Mouse (Mus musculus): ENCODE results near the gene Rapgef4. TPM values are rescaled to one million over a fixed set of nuclear protein-coding genes. Genes with fewer than 3 reads are reported as not detected.

Gene Rapgef4
- 100 to 1,000 TPM; 152 to 156 TPM for total RNA-seq (2021)
- long read RNA-seq, partial matches to known transcripts = 1 of 15 reads
- long read RNA-seq, other reads (novel, unspliced or antisense) = 11 of 15 reads

DNA sequence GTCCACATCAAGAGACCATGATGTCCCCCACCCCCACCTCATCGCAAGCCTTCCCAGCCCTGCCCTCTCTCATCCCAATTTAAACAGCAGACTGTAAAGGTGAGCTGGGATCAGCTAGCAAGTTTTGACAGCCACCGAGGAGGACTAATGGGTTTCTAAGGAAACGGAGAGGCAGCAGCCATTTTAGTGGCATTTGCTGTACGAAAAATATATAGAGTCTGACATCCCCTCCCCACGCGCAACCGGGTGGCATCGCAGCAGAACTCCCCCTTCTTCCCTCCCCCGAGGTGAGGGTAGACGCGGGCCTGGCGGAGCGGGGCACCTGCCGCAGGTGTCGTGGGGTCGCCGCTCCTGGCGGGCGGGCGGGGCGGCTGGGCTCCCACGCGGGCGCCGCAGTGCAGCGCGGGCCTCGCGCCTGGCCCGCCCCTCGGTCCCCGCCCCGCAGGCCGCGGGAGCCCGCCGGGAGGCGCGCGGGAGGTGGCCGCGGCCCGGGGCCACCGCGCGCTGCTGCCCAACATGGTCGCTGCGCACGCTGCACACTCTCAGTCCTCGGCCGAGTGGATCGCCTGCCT, at the start of gene Rapgef4:
Rapgef4 (plus strand) TSS at position 470 of the 572 bp plus-strand sequence.
- peak in 1 of 2 experiments; percentile 58 for DNase-seq (ENCODE audit: low spot score in 2 of 2)

DNA sequence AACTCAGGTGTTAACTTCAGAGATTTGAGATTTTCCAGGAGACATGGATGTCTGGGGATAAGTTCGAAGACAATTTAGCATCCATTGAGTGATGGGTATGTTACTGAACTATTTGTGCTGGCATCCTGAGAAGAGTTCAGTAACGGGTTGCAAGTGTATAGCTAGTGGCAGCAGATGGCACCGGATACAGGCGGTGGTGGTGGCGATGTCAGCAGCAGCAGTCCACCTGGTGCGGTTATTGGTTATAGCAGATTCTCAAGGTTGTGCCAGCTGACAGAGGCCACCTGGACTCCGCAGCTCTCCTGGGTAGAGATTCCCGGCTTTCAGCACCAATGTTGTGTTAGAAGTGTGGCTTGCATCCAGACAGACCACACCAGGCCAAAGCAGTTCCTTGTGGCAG, 47.0 kb upstream of the Rapgef4 start:
- no peak for DNase-seq (ENCODE audit: low spot score in 2 of 2)

- no peak for DNase-seq (ENCODE audit: low spot score in 2 of 2)
These were observed 44.3 kb upstream of the Rapgef4 start for GRCm38 (mm10) chr2:71936711-71937110.

DNA sequence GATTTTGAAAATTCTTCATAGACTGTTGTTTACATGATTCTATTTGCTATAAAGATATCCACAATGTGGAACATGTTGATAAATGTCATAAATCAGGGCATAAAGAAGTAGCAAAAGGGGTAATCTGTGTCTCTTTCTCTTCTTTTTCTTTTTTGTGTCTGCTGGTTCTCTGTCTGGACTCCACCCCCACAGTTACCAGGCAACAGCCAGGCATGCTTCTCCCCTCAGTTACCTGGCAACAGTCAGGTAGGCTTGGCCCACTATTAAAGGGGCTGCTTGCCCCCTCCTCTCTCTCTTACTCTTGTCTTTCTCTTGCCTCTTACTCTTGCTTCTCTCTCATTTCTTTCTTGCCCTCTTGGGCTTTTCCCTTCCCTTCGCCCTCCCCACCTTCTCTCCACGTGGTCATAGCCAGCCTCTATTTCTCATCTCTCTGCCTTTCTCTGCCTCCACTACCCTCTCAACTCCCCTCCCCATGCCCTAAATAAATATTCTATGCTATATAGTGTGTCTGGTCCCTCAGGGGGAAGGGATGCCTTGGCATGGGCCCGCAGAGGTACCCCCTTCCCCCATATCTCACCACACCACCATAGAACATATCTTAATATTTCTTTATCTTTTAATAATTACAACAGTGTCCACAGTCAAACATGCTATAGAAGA, 43.3 kb upstream of the Rapgef4 start:
- no peak for DNase-seq (ENCODE audit: low spot score in 2 of 2)

DNA sequence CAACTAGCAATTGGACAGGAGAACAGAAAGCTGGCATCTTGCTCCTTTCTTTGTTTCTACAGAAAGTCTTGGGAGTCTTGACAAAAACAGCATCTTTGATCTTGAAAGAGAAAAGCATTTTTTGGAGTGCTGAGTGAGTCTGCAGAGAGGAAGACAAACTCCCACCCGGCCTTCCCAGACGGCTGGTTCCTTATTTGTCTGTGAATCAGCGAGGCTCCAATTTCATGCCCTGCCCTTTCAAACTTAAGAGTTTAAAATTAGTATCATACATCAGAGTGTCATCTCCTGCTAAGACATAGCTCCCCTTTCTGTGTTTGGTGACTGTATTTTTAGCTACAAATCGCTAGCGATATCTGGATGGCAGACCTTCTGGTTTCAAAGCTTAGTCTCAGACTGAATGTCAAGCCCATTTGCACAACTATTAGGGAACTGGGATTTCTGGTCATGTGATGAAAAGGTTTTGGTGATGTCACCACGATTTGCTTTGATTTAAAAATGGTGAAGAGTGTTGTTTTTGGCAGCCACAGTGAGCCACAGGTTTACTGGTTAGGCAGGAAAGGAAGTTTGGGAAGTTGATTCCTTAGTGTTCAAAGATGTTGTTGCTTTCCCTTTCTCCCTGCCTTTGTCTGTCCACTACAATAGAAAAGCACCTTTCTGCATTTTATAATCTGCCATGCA, 42.2 kb upstream of the Rapgef4 start:
- DNase-seq (ENCODE audit: low spot score in 2 of 2) = no peak

GRCm38 (mm10) chr2:71941005-71941720, 39.9 kb upstream of the Rapgef4 start:
- no peak for DNase-seq (ENCODE audit: low spot score in 2 of 2)

DNA sequence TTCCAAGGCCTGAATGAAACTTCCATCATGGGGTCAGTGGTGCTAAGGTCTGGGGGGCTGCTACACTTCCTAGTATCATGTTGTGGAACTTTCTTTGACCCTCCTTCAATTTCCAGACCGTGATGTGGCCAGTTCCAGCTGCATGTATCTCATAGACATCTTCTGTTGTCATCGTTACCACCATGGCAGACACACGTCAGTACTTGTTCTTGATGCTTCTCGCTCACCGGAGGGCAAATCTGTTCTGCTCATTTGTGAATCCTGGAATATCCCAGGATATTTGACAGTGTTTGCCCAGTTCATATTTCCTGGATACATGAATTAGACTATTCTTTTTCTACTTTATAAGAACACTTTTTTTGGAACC, 39.3 kb upstream of the Rapgef4 start:
- DNase-seq (ENCODE audit: low spot score in 2 of 2) = no peak

DNA sequence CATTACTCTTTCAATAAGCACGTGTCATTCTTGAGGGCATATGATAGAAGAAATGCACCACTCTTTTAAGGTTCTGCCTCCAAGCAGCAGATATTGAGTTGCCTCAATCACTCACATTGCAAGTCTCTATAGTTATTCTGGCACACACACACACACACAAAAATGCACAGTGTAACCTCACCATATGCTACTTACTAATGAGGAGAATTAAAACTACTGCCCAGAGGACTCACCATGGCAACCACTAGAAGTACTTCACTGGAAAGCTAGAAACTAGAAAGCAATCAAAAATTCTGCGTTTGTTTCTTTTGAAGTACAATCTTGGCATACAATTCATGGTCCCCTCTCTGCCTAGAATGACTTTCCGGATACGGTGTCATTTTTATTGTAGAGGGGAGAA, 29.8 kb upstream of the Rapgef4 start:
- no peak for DNase-seq (ENCODE audit: low spot score in 2 of 2)

DNA sequence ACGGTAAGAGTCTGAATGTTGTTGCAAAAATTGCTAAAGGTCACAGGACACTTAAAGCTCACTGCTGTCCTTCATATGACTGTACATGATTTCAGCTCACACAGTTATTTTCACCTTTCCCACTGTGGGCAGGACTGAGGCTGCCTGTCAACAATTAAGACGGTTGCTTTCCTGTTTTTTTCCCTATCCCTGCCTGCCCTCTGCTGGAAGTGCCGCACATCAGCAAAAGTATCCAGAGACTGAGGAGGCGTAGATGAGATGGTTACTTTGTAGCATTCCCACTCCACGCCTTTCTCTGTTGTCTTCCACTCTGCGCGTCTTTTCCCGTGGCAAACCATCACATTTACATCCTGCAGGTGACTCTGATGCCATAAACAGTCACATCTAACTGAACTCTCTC, 25.4 kb upstream of the Rapgef4 start:
- peak; percentile 74 to 81 for DNase-seq (ENCODE audit: low spot score in 2 of 2)

GRCm38 (mm10) chr2:71956463-71956862, 24.6 kb upstream of the Rapgef4 start:
- DNase-seq (ENCODE audit: low spot score in 2 of 2) = no peak

DNA sequence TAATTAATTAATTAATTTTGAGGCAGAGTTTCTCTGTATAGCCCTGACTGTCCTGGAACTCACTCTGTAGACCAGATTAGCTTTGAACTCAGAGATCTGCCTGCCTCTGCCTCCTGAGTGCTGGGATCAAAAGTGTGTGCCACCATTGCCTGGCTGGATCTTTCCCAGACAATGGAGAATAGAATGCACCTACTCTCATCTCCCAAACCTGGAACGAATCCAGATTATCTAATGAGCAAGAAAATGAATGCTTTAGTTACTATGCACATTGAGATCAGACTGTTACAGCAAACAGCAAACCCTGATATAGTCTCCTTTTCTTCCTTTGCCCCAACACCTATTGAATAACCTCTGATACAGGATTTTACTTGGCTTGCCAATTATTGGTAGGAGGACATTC, 23.1 kb upstream of the Rapgef4 start:
- no peak for DNase-seq (ENCODE audit: low spot score in 2 of 2)

DNA sequence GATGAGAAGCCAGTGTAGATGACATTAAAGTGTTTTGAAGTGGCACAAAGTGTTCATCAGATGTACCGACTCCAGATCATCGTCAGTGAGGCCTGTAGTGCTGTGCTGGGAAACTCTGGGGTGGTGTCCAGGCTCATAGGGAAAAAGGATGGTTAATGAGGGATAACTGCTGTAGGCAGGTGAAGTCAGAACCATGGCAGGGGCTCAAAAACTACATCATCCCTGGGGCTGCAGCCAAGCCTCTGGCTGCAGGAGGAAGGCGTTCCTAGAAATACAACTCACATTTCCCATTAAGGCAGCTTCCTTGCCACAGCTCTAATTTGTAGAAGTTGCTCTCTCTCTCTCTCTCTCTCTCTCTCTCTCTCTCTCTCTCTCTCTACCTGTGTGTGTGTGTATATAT, 22.6 kb upstream of the Rapgef4 start:
- peak in 1 of 2 experiments; percentile 29 for DNase-seq (ENCODE audit: low spot score in 2 of 2)

DNA sequence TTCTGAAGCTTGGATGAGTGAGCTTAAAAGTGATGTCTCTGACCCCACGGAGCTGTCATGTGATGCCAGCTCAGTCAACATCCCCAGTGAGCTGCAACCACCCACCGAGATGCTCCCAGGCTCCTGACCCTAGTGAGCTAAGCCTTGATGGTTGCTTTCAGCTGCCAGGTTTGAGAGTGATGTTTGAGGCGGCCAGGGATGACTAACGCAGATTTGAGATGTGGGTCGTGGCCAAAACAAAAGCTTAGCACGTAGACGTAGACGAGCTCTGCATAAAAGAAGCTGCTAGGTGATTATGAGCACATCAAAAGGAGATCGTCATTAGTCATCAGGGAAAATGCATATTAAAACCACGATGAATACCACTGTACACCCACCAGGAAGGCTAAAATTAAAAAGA, 16.8 kb upstream of the Rapgef4 start:
- no peak for DNase-seq (ENCODE audit: low spot score in 2 of 2)

GRCm38 (mm10) chr2:71965476-71965875, 15.6 kb upstream of the Rapgef4 start:
- DNase-seq (ENCODE audit: low spot score in 2 of 2) = peak in 1 of 2 experiments; percentile 35

DNA sequence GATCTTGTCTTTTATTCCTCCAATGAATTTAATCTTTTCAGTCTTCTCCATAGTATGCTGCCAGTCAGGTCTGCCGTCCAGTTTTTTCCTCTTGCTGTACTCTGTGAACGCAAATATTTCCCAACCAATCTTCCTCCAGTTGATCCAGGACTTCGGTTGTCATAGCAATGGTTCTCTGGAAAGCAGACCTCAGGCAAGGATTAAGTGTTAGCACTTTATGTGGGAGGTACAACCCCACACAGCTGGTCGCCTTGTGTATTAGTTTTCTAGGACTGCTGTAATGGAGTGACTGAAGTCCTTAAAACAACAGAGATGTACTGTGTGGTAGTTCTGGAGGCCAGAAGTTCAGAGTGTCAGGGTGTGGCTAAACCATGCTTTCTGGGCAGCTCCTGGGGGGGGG, 14.3 kb upstream of the Rapgef4 start:
- no peak for DNase-seq (ENCODE audit: low spot score in 2 of 2)

DNA sequence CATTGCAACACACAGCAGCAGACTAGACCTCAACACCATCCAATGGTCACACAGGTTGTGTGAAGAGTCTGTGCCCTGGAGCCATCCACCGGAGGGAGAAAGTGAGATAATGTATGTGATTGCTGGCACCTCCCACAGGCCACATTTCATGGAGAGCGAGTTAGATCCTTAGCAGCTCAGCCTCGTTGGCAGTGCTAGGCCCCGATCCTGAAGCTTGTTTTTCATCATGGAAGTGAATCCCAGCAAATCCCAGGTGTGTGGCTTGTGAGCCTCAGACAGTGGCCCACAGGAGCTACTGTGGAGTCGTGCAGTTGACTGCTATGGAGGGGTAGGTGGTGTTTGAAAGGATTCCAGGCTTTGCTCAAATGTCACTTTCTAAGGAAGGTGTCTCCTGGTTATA, 13.2 kb upstream of the Rapgef4 start:
- no peak for DNase-seq (ENCODE audit: low spot score in 2 of 2)

DNA sequence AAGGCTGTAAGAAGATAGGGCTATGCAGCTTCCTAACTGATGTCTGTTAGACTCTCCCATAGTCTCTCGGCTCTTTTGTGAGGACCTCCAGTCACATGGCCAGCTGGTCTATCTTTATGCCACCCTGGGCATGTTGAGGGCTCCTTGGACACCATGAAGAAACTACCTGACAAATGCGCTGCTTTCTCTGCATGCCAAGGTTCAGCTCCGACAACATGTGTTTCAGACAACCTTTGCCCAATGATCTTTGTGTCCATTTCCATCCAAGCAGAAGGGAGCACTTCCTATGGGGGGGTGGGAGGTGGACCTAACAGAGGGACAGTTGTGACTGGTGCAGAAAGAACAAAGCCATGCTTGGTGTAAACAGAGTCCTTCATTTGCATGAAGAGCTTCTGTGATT, 7.4 kb upstream of the Rapgef4 start:
- DNase-seq (ENCODE audit: low spot score in 2 of 2) = no peak

GRCm38 (mm10) chr2:71974143-71974846, 6.7 kb upstream of the Rapgef4 start:
- peak; percentile 28 to 40 for DNase-seq (ENCODE audit: low spot score in 2 of 2)

- DNase-seq (ENCODE audit: low spot score in 2 of 2) = no peak
These were observed 1.1 kb upstream of the Rapgef4 start for GRCm38 (mm10) chr2:71979981-71980380.

DNA sequence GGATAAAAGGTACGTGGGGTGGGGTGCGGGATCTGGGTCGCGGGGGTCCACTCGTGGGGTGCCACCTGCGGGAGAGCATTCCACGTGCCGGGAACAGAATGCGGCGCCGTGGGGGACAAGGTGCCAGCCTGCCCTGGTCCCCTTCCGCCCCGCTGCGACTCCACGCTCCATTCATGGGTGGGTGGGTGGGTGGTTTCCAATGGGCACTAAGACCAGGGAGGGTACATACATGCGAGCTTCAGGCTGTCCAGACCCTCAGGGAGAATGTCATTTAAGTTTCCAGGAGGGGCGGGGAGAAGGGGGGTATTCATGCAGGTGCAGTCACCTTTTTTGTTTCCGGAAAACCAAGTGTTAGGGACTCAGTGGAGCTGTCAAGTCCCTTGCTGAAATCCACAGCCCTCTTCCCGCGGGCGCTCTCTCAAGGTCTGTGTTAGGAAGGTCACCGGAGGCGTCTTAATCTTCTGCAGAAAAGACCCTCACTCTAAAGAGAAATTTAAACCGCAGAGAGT, 357 bp downstream of the Rapgef4 start:
- DNase-seq (ENCODE audit: low spot score in 2 of 2) = peak in 1 of 2 experiments; percentile 42

DNA sequence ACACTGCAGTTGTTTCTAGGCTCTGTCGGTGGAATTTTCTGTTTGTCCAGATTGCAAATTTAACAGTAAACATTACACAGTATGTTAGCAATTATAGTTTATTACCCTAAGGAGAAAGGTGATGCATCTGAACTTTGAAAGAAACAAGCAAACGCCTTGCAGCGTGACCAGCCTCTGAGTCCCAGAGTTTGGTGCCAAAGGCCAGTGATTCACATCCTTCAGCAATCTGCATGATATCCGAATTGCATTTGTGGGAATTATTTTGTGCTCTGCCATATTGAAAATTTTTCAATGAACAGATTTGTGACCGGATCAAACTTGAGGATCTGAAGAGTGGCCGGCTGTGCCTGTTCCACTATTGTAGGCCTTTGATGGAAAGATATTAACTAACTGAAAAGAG, 856 bp downstream of the Rapgef4 start:
- no peak for DNase-seq (ENCODE audit: low spot score in 2 of 2)

Measured in layer of hippocampus, postnatal 10 days (tissue).